Mouse (Mus musculus) heart, embryonic 10.5 days (tissue): ENCODE measurements around the gene Tmem50a. TPM values are rescaled to one million over a fixed set of nuclear protein-coding genes. Genes with fewer than 3 reads are reported as not detected.

ENCODE experiments used
- DNase-seq: peaks from one replicate; pipeline ENCODE4 v3.0.0-alpha.2; 2017; ENCODE audit warnings: low spot score
- H3K27ac ChIP-seq: fragments of 300-500 bp; sonication (generic); 2 replicates; pipeline ENCODE4 v1.5.1; 2016; ENCODE audit warnings: mild to moderate bottlenecking
- H3K27me3 ChIP-seq: fragments of 300-500 bp; sonication (generic); 2 replicates; pipeline ENCODE4 v1.6.1; 2016; ENCODE audit warnings: mild to moderate bottlenecking; ENCODE audit not compliant: poor library complexity, insufficient read depth, severe bottlenecking
- H3K36me3 ChIP-seq: fragments of 300-500 bp; sonication (generic); 2 replicates; pipeline ENCODE4 v1.6.1; 2016; ENCODE audit warnings: mild to moderate bottlenecking, moderate library complexity
- H3K4me1 ChIP-seq: fragments of 300-500 bp; sonication (generic); 2 replicates; pipeline ENCODE4 v1.6.1; 2016; ENCODE audit warnings: mild to moderate bottlenecking
- H3K4me3 ChIP-seq: fragments of 300-500 bp; sonication (generic); 2 replicates; pipeline ENCODE4 v1.5.1; 2016; ENCODE audit warnings: mild to moderate bottlenecking, moderate library complexity
- H3K9me3 ChIP-seq: fragments of 300-500 bp; sonication (generic); 2 replicates; pipeline ENCODE4 v1.6.1; 2016; ENCODE audit warnings: mild to moderate bottlenecking, moderate library complexity
- WGBS: fragments of 180-500 bp; shearing (Covaris S2); methylation state at CpG from one replicate; pipeline ENCODE4 v1.1.7; 2016; 5-methylcytosine and 5-hydroxymethylcytosine counted together
- polyA plus RNA-seq: library from polyadenylated mRNA; unstranded; fragments of >200 nt; fragmentation: Nextera tagmentation; extraction: Ambion mirVana; gene quantifications from 2 replicates; pipeline ENCODE4 v1.2.1, GENCODE M21; 2016

Tmem50a gene
- polyA plus RNA-seq, 1 experiment from 2014 or later, result 129 TPM

- Histone ChIP-seq H3K4me3 (no peak overlapping the region), H3K27me3 (no peaks in the 10 kb centered on the region), H3K27ac (no peak overlapping the region; the same call in 1 of the 2 replicates), H3K9me3 (no peaks in the 10 kb centered on the region), H3K36me3 (no peaks in the 10 kb centered on the region), H3K4me1 (peaks cover 19% of the 10 kb centered on the region)
- 76% methylated on average over 10 of the region's 10 CpGs for WGBS
- DNase-seq, result no peak
Measured at GRCm38 (mm10) chr4:134883808-134884207, 31.0 kb downstream of the Tmem50a start.

- no peak overlapping the region for H3K27ac ChIP-seq
Measured at GRCm38 (mm10) chr4:134883266-134883665, 31.6 kb downstream of the Tmem50a start.

DNA sequence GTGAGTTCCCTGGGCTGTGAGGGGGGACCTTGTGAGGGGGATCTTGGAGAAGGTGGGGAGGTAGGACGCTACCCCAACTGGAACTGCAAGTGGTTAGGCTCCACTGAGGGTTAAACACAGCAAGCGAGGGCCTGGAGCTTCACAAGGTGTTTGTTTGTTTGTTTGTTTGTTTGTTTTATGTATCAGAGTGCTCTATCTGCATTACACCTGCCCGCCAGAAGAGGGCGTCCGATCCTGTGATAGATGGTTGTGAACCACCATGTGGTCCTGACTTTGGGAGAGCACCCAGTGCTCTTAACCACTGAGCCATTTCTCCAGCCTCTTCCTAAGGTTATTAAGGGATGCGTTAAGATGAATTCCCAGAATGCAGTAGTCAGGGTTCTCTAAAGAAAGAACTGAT, 34.8 kb downstream of the Tmem50a start:
- H3K9me3 ChIP-seq, result no peaks in the 10 kb centered on the region
- WGBS, result 36% methylated on average over 6 of the region's 6 CpGs
- H3K4me3 ChIP-seq, result peak overlapping the region; percentile 55
- no peaks in the 10 kb centered on the region for H3K36me3 ChIP-seq
- DNase-seq, result no peak
- H3K4me1 ChIP-seq, result peaks cover 19% of the 10 kb centered on the region
- no peaks in the 10 kb centered on the region for H3K27me3 ChIP-seq
- H3K27ac ChIP-seq, result 0 out of 2 replicates have a peak overlapping the region, but pooled peaks have one; percentile 37

More at GRCm38 (mm10) chr4:134883266-134883665, 31.6 kb downstream of the Tmem50a start:
- DNase-seq, result no peak
- no peaks in the 10 kb centered on the region for H3K36me3 ChIP-seq
- H3K4me3 ChIP-seq, result no peak overlapping the region
- peaks cover 22% of the 10 kb centered on the region for H3K4me1 ChIP-seq
- whole genome bisulfite sequencing, result 22% methylated on average over 7 of the region's 7 CpGs
- H3K9me3 ChIP-seq, result no peaks in the 10 kb centered on the region
- no peaks in the 10 kb centered on the region for H3K27me3 ChIP-seq

DNA sequence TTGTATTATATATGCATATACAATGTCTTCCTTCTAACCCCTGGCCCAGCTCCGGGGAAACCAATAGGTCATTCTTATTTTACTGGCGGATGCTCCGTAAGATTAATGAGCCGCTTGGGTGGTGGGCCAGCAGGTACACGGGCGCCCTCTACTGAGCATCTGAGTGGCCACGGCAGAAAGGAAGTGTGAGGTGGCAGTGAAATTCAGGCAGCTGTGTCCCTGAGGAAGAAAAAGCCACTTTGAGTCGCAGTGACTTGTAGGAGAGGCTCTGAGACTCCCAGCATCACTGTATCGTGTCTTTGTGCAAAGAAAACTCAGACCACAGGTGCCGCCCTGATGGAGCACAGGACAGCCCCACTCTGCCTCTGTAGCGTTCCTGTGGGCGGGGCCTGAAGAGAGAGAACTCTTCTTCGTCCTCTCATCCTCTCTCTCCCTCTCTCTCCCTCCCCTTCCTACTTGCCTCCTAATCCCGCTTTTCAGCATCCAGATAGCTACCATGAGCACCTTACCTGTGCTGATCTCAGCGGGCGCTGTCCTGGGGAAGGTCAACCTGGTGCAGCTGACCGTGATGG, 35.3 kb downstream of the Tmem50a start:
- Histone ChIP-seq H3K9me3 (no peaks in the 10 kb centered on the region), H3K4me1 (peaks cover 19% of the 10 kb centered on the region), H3K27me3 (no peaks in the 10 kb centered on the region), H3K27ac (peak overlapping the region; percentile 37; the same call in 1 of the 2 replicates), H3K36me3 (no peaks in the 10 kb centered on the region), H3K4me3 (peak overlapping the region; percentile 55)
- 3% methylated on average over 17 of the region's 17 CpGs for WGBS
- peak; percentile 88 for DNase-seq

GRCm38 (mm10) chr4:134876171-134876570, 38.7 kb downstream of the Tmem50a start:
- Histone ChIP-seq H3K9me3 (no peaks in the 10 kb centered on the region), H3K4me3 (no peak overlapping the region), H3K4me1 (peaks cover 22% of the 10 kb centered on the region), H3K27me3 (0 out of 2 replicates have a peak, but pooled peaks cover 7% of the 10 kb centered on the region), H3K27ac (no peak overlapping the region), H3K36me3 (no peaks in the 10 kb centered on the region)
- no peak for DNase-seq
- WGBS, result 82% methylated on average over 9 of the region's 9 CpGs

- Histone ChIP-seq H3K36me3 (no peaks in the 10 kb centered on the region), H3K27ac (no peak overlapping the region), H3K4me3 (no peak overlapping the region), H3K27me3 (peaks cover 47% of the 10 kb centered on the region), H3K9me3 (no peaks in the 10 kb centered on the region), H3K4me1 (peaks cover 31% of the 10 kb centered on the region)
- WGBS, result 29% methylated on average over 2 of the region's 2 CpGs
- DNase-seq, result no peak
Measured at GRCm38 (mm10) chr4:134871950-134872349, 42.9 kb downstream of the Tmem50a start.

GRCm38 (mm10) chr4:134871477-134871876, 43.3 kb downstream of the Tmem50a start:
- Histone ChIP-seq H3K9me3 (no peaks in the 10 kb centered on the region), H3K27me3 (peaks cover 47% of the 10 kb centered on the region), H3K4me3 (no peak overlapping the region), H3K27ac (no peak overlapping the region), H3K4me1 (peaks cover 31% of the 10 kb centered on the region), H3K36me3 (no peaks in the 10 kb centered on the region)
- 29% methylated on average over 4 of the region's 4 CpGs for WGBS
- DNase-seq, result no peak

DNA sequence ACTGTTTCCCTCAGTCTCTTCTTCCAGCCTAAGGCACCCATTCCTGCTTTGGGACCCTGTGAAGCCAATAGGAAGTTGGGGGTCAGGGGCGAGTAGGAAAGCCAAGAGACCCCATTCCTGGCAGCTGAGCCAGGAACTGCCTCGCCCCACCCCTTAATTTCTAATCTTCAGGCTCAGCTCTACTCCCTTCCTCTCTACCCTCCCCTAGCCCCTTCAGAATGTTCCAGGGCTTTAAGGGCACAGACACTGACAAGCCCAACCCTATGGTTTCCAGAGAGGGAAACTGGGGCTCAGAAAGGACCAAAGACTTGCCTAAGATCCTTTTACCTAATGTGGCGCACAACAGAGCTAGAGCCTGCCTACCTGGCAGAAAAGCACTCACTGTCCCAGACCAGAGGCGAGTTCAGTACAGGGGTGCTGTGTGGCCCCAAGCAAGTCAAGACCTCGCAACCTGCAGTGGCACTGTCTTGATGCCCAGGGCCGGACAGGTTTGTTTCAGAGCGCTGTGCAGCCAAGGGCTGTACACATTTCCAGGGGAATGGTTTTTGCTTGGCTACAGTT, 44.9 kb downstream of the Tmem50a start:
- peaks cover 35% of the 10 kb centered on the region for H3K4me1 ChIP-seq
- peaks cover 47% of the 10 kb centered on the region for H3K27me3 ChIP-seq
- 44% methylated on average over 7 of the region's 7 CpGs for WGBS
- no peaks in the 10 kb centered on the region for H3K36me3 ChIP-seq
- DNase-seq, result no peak
- no peaks in the 10 kb centered on the region for H3K9me3 ChIP-seq
- H3K4me3 ChIP-seq, result peak overlapping the region; percentile 46
- H3K27ac ChIP-seq, result peak overlapping the region; percentile 70

- Histone ChIP-seq H3K9me3 (no peaks in the 10 kb centered on the region), H3K4me1 (peaks cover 40% of the 10 kb centered on the region), H3K27ac (peak overlapping the region; percentile 70), H3K27me3 (peaks cover 47% of the 10 kb centered on the region), H3K4me3 (peak overlapping the region; percentile 46), H3K36me3 (no peaks in the 10 kb centered on the region)
- DNase-seq, result peak; percentile 91
- 7% methylated on average over 16 of the region's 16 CpGs for WGBS
Measured at GRCm38 (mm10) chr4:134869068-134869730, 45.6 kb downstream of the Tmem50a start.

GRCm38 (mm10) chr4:134868490-134868889, 46.3 kb downstream of the Tmem50a start:
- WGBS, result 21% methylated on average over 9 of the region's 9 CpGs
- peak overlapping the region; percentile 70; the same call in 1 of the 2 replicates for H3K27ac ChIP-seq
- H3K4me3 ChIP-seq, result peak overlapping the region; percentile 46

DNA sequence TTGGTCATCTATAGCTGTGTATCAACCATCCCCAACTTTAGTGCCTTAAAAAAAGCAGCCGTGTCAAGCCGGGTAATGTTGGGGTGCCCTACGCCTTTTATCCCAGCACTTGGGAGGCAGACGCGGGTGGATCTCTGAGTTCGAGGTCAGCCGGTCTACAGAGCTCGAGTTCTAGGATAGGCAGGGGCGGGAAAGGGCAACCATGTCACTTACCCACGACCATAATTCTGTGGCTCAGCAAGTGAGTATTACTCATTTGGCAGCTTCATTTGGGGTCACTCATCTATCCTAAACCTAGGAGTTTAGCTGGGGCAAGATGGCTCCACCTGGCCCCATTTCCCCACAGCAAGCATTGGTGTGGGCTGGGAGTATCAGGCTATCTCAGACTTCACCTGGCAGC, 46.8 kb downstream of the Tmem50a start:
- no peaks in the 10 kb centered on the region for H3K9me3 ChIP-seq
- H3K4me1 ChIP-seq, result peaks cover 40% of the 10 kb centered on the region
- H3K36me3 ChIP-seq, result no peaks in the 10 kb centered on the region
- 87% methylated on average over 10 of the region's 10 CpGs for WGBS
- no peak for DNase-seq
- H3K27ac ChIP-seq, result peak overlapping the region; percentile 70; the same call in 1 of the 2 replicates
- peaks cover 47% of the 10 kb centered on the region for H3K27me3 ChIP-seq
- H3K4me3 ChIP-seq, result peak overlapping the region; percentile 46; the same call in 1 of the 2 replicates

More at GRCm38 (mm10) chr4:134868490-134868889, 46.3 kb downstream of the Tmem50a start:
- no peaks in the 10 kb centered on the region for H3K9me3 ChIP-seq
- no peak for DNase-seq
- H3K4me1 ChIP-seq, result peaks cover 40% of the 10 kb centered on the region
- H3K36me3 ChIP-seq, result no peaks in the 10 kb centered on the region
- H3K27me3 ChIP-seq, result peaks cover 47% of the 10 kb centered on the region

DNA sequence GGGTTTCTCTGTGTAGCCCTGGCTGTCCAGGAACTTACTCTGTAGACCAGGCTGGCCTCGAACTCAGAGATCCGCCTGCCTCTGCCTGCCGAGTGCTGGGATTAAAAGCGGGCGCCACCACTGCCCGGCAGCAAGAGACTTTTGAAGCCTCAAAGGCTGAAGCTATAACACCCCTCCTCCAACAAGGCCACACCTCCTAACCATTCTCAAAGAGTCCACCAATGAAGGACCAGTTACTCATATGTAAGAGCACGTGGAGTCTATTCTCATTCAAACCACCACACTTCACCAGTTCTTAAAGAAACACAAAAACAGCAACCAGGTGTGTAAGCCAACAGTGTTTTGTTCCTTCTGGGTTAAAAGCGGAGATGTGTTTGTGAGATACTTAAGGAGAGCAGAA, 47.2 kb downstream of the Tmem50a start:
- H3K36me3 ChIP-seq, result no peaks in the 10 kb centered on the region
- H3K4me3 ChIP-seq, result no peak overlapping the region
- DNase-seq, result no peak
- peaks cover 47% of the 10 kb centered on the region for H3K27me3 ChIP-seq
- WGBS, result 87% methylated on average over 8 of the region's 8 CpGs
- H3K9me3 ChIP-seq, result no peaks in the 10 kb centered on the region
- peaks cover 40% of the 10 kb centered on the region for H3K4me1 ChIP-seq
- H3K27ac ChIP-seq, result 0 out of 2 replicates have a peak overlapping the region, but pooled peaks have one; percentile 70

GRCm38 (mm10) chr4:134867213-134867612, 47.6 kb downstream of the Tmem50a start:
- WGBS, result 91% methylated on average over 8 of the region's 8 CpGs
- Histone ChIP-seq H3K27me3 (peaks cover 47% of the 10 kb centered on the region), H3K36me3 (no peaks in the 10 kb centered on the region), H3K9me3 (no peaks in the 10 kb centered on the region), H3K4me3 (no peak overlapping the region), H3K4me1 (peaks cover 40% of the 10 kb centered on the region), H3K27ac (no peak overlapping the region)
- no peak for DNase-seq
